Mouse (Mus musculus) lung, postnatal 0 days (tissue): ENCODE data around the gene Msl1. TPM values are rescaled to one million over a fixed set of nuclear protein-coding genes. Genes with fewer than 3 reads are reported as not detected.

Experiments used
- ATAC-seq: fragments of 200-750 bp; cut with Nextera tagmentation; 2 replicates; pipeline ENCODE4 v1.8.0; 2017; ENCODE audit warnings: moderate library complexity
- DNase-seq: peaks from one replicate; pipeline ENCODE4 v3.0.0-alpha.2; 2016; ENCODE audit warnings: low spot score
- H3K27ac ChIP-seq: fragments of 300-500 bp; sonication (generic); 2 replicates; pipeline ENCODE4 v1.5.1; 2014; ENCODE audit warnings: antibody characterized with exemption, mild to moderate bottlenecking, low read length, mixed read lengths
- H3K27me3 ChIP-seq: fragments of 300-500 bp; sonication (generic); replicated peaks from 2 replicates; pipeline ENCODE4 v1.6.1; 2014; ENCODE audit warnings: low read length, mixed read lengths; ENCODE audit not compliant: insufficient read depth
- H3K36me3 ChIP-seq: fragments of 300-500 bp; sonication (generic); 2 replicates; pipeline ENCODE4 v1.6.1; 2014; ENCODE audit warnings: low read length, mixed read lengths; ENCODE audit not compliant: insufficient read depth
- H3K4me1 ChIP-seq: fragments of 300-500 bp; sonication (generic); 2 replicates; pipeline ENCODE4 v1.6.1; 2014; ENCODE audit warnings: antibody characterized with exemption, low read depth, low read length, mixed read lengths; ENCODE audit not compliant: insufficient read depth
- H3K4me2 ChIP-seq: fragments of 300-500 bp; sonication (generic); replicated peaks from 2 replicates; pipeline ENCODE4 v1.6.1; 2014; ENCODE audit warnings: low read depth, mild to moderate bottlenecking, low read length, moderate library complexity, mixed read lengths
- H3K4me3 ChIP-seq: fragments of 300-500 bp; sonication (generic); 2 replicates; pipeline ENCODE4 v1.5.1; 2014; ENCODE audit warnings: low read depth, low read length
- H3K9ac ChIP-seq: fragments of 300-500 bp; sonication (generic); replicated peaks from 2 replicates; pipeline ENCODE4 v1.6.1; 2014; ENCODE audit warnings: low read depth, mild to moderate bottlenecking
- H3K9me3 ChIP-seq: fragments of 300-500 bp; sonication (generic); 2 replicates; pipeline ENCODE4 v1.6.1; 2016; ENCODE audit warnings: low read length, mixed read lengths
- CTCF ChIP-seq: IDR thresholded peaks from 2 replicates; pipeline ENCODE4 v1.5.1; 2016; ENCODE audit warnings: antibody characterized with exemption, mild to moderate bottlenecking
- EP300 ChIP-seq: IDR thresholded peaks from 2 replicates; pipeline ENCODE4 v1.6.1; 2016; ENCODE audit warnings: antibody characterized with exemption, mild to moderate bottlenecking, control low read depth
- WGBS: fragments of 180-500 bp; shearing (Covaris S2); extraction: QIAGEN DNeasy Blood & Tissue Kit; methylation state at CpG from one replicate; pipeline ENCODE4 v1.1.7; 2014; 5-methylcytosine and 5-hydroxymethylcytosine counted together
- polyA plus RNA-seq: library from polyadenylated mRNA; unstranded; fragments of >200 nt; fragmentation: Nextera tagmentation; extraction: Ambion mirVana; gene quantifications from 2 replicates; pipeline ENCODE4 v1.2.1, GENCODE M21; 2015

Gene Msl1
- polyA plus RNA-seq, 1 experiment from 2014 or later, result 16.3 TPM

DNA sequence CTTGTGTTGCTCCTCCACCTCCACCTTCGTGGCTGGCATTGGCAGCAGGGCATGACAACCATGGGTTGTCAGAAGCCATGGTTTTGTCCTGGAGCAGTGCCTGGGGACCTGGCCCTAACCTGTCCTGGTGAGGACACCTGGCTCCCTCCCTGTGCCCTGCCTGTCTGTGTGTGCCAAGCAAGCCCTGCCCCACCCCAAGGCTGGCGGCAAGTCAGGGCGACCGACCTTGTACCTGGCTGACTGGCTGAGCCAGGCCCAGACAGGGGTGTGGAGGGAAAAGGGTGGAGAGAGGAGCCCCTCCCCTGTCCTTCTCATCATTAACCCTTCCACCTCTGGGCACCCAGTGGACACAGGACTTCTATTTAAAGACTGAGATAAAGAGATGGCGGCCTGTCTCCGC lies 44.1 kb downstream of the Msl1 start:
- TF ChIP-seq CTCF (no peak), EP300 (no peak)
- peaks cover 5% of the 10 kb centered on the region for H3K27me3 ChIP-seq
- no peak overlapping the region for H3K4me2 ChIP-seq
- no peak for ATAC-seq
- 0 out of 2 replicates have a peak, but pooled peaks cover 4% of the 10 kb centered on the region for H3K4me1 ChIP-seq
- H3K4me3 ChIP-seq, result no peak overlapping the region
- no peaks in the 10 kb centered on the region for H3K9me3 ChIP-seq
- H3K9ac ChIP-seq, result no peak overlapping the region
- H3K36me3 ChIP-seq, result no peaks in the 10 kb centered on the region
- no peak overlapping the region for H3K27ac ChIP-seq
- DNase-seq, result no peak
- 52% methylated on average over 6 of the region's 6 CpGs for WGBS

GRCm38 (mm10) chr11:98839897-98840296 lies 44.6 kb downstream of the Msl1 start:
- ATAC-seq (no peak), DNase-seq (no peak)
- Histone ChIP-seq H3K4me3 (no peak overlapping the region), H3K4me1 (0 out of 2 replicates have a peak, but pooled peaks cover 4% of the 10 kb centered on the region), H3K4me2 (no peak overlapping the region), H3K27ac (no peak overlapping the region), H3K9me3 (no peaks in the 10 kb centered on the region), H3K36me3 (no peaks in the 10 kb centered on the region), H3K27me3 (peaks cover 5% of the 10 kb centered on the region), H3K9ac (no peak overlapping the region)
- 57% methylated on average over 10 of the region's 10 CpGs for WGBS
- no peak for TF ChIP-seq CTCF
- TF ChIP-seq EP300, result no peak

DNA sequence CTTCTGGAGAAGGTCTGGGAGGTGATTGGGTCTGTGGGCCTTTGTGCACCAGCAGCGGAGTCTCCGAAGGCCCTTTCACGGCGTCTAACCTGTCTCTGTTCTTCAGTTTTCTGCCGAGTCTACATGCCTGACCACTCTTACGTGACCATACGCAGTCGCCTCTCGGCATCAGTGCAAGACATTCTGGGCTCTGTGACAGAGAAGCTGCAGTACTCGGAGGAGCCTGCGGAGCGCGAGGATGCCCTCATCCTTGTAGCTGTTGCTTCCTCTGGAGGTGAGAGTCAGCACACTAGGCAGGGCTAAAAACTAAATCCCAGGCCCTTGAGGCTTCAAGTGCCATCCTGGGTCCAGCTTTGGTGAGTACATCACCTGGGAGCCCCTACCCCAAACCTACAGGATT lies 50.7 kb downstream of the Msl1 start:
- DNase-seq (no peak), ATAC-seq (no peak)
- H3K4me3 ChIP-seq, result no peak overlapping the region
- H3K9ac ChIP-seq, result no peak overlapping the region
- TF ChIP-seq EP300 (no peak), CTCF (peak; percentile 26)
- H3K27me3 ChIP-seq, result no peaks in the 10 kb centered on the region
- H3K9me3 ChIP-seq, result no peaks in the 10 kb centered on the region
- H3K36me3 ChIP-seq, result no peaks in the 10 kb centered on the region
- H3K4me2 ChIP-seq, result no peak overlapping the region
- H3K4me1 ChIP-seq, result no peaks in the 10 kb centered on the region; the same call in 1 of the 2 replicates
- WGBS, result 54% methylated on average over 13 of the region's 13 CpGs
- no peak overlapping the region for H3K27ac ChIP-seq

GRCm38 (mm10) chr11:98846865-98847604 lies 51.7 kb downstream of the Msl1 start:
- no peaks in the 10 kb centered on the region for H3K9me3 ChIP-seq
- no peak overlapping the region for H3K9ac ChIP-seq
- ATAC-seq (0 out of 2 replicates have a peak, but pooled peaks have one; percentile 34), DNase-seq (no peak)
- no peaks in the 10 kb centered on the region for H3K27me3 ChIP-seq
- H3K4me3 ChIP-seq, result no peak overlapping the region
- TF ChIP-seq EP300 (no peak), CTCF (no peak)
- 52% methylated on average over 19 of the region's 19 CpGs for WGBS
- no peak overlapping the region for H3K27ac ChIP-seq
- no peaks in the 10 kb centered on the region for H3K36me3 ChIP-seq
- H3K4me1 ChIP-seq, result no peaks in the 10 kb centered on the region; the same call in 1 of the 2 replicates
- no peak overlapping the region for H3K4me2 ChIP-seq

- no peak overlapping the region for H3K9ac ChIP-seq
- DNase-seq, result no peak
- 12% methylated on average over 19 of the region's 19 CpGs for WGBS
These were observed 54.0 kb downstream of the Msl1 start for GRCm38 (mm10) chr11:98849196-98849894.

More at GRCm38 (mm10) chr11:98849196-98849894, 54.0 kb downstream of the Msl1 start:
- Histone ChIP-seq H3K27me3 (no peaks in the 10 kb centered on the region), H3K27ac (no peak overlapping the region), H3K4me3 (no peak overlapping the region), H3K36me3 (no peaks in the 10 kb centered on the region), H3K9me3 (no peaks in the 10 kb centered on the region), H3K4me2 (no peak overlapping the region), H3K4me1 (no peaks in the 10 kb centered on the region; the same call in 1 of the 2 replicates)
- ATAC-seq, result no peak
- TF ChIP-seq EP300 (no peak), CTCF (no peak)
